Mouse (Mus musculus) lung, adult 2 months (tissue): ENCODE data around the gene Nudt22.
A peak's percentile ranks its signal among the peaks of the same experiment; 100 is the strongest.

ENCODE experiments used
- CTCF ChIP-seq: fragments of 200-500 bp; IDR thresholded peaks from 2 replicates; pipeline ENCODE4 v1.5.1; 2011; ENCODE audit warnings: mild to moderate bottlenecking, low read length, control low read depth; ENCODE audit not compliant: insufficient read depth
- POLR2A ChIP-seq: fragments of 200-500 bp; IDR thresholded peaks from 2 replicates; pipeline ENCODE4 v1.6.1; 2011; ENCODE audit warnings: low read depth, mild to moderate bottlenecking, control low read depth, low read length, borderline replicate concordance; ENCODE audit errors: extremely low read depth

DNA sequence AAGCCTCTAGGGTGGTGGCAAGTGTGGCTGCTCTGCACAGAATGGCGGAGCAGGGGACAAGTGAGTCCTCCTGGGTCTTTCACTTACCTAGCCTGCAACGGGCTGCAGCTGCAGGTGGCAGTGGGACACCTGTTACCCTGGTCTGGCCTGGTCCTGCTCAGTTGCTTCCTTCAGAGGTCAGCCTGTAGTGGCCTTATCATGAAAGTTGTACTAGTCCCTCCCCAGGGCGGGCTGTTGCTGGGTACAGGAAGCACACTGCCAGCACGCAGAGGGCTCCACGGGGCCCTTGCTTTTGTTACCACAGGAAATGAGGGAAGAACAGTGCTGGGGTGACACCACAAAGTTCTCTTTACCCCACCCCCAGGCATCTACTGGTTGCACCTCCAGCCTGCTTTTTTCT lies 23.3 kb upstream of the Nudt22 start, which contains the start of gene Fermt3:
- TF ChIP-seq POLR2A (peak; percentile 29; the same call in 1 of the 2 replicates), CTCF (no peak)
